Mouse (Mus musculus): ENCODE results near the gene Klc4.

DNA sequence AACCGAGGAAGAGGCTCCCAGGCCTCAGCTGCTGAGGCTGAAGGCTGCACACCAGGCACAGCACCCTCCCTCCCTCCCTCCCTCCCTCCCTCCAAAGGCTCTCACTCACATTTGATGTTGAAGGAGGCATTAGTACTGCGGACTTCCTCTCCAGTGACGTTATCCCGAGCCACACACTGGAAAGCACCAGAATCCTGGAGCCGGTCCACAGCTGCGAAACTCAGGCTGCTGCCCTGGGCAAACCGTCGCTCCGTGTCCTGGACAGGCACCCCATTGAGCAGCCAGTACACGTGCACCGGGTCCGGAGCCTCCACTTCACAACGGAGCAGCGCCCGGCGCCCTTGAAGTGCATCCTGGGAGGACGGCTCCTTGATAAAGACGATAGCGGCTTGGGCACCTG lies 54.4 kb downstream of the Klc4 start:
- TF ChIP-seq POLR2A (IDR thresholded peaks at IDR 0.05; ENCODE audit: borderline replicate concordance, extremely low read depth, insufficient read depth, insufficient read length, poor library complexity, severe bottlenecking) (no peak), CTCF (IDR thresholded peaks at IDR 0.05; ENCODE audit: borderline replicate concordance, extremely low read depth, insufficient read depth, insufficient read length) (no peak)
